Mouse (Mus musculus): ENCODE results near the gene Arl3. TPM values are rescaled to one million over a fixed set of nuclear protein-coding genes. Genes with fewer than 3 reads are reported as not detected.
A peak's percentile ranks its signal among the peaks of the same experiment; 100 is the strongest.

Arl3 gene
- polyA plus RNA-seq, 1 experiment = 180 TPM

GRCm38 (mm10) chr19:46553541-46553955, 19.4 kb downstream of the Arl3 start:
- DNase-seq (ENCODE audit: low read depth) = peak; percentile 88

GRCm38 (mm10) chr19:46552496-46552895, 20.5 kb downstream of the Arl3 start:
- TF ChIP-seq CTCF (IDR thresholded peaks at IDR 0.05; ENCODE audit: borderline replicate concordance, extremely low read depth, insufficient read depth, insufficient read length) (no peak), POLR2A (IDR thresholded peaks at IDR 0.05; ENCODE audit: borderline replicate concordance, extremely low read depth, insufficient read depth, insufficient read length, poor library complexity, severe bottlenecking) (no peak)
- DNase-seq (ENCODE audit: low read depth) = no peak

More at GRCm38 (mm10) chr19:46553541-46553955, 19.4 kb downstream of the Arl3 start:
- TF ChIP-seq POLR2A (IDR thresholded peaks at IDR 0.05; ENCODE audit: borderline replicate concordance, extremely low read depth, insufficient read depth, insufficient read length, poor library complexity, severe bottlenecking) (no peak), CTCF (IDR thresholded peaks at IDR 0.05; ENCODE audit: borderline replicate concordance, extremely low read depth, insufficient read depth, insufficient read length) (no peak)

GRCm38 (mm10) chr19:46550385-46550784, 22.6 kb downstream of the Arl3 start:
- no peak for DNase-seq (ENCODE audit: low read depth)
- TF ChIP-seq POLR2A (IDR thresholded peaks at IDR 0.05; ENCODE audit: borderline replicate concordance, extremely low read depth, insufficient read depth, insufficient read length, poor library complexity, severe bottlenecking) = no peak
- no peak for TF ChIP-seq CTCF (IDR thresholded peaks at IDR 0.05; ENCODE audit: borderline replicate concordance, extremely low read depth, insufficient read depth, insufficient read length)

GRCm38 (mm10) chr19:46548110-46548509, 24.9 kb downstream of the Arl3 start:
- TF ChIP-seq POLR2A (IDR thresholded peaks at IDR 0.05; ENCODE audit: borderline replicate concordance, extremely low read depth, insufficient read depth, insufficient read length, poor library complexity, severe bottlenecking) (no peak), CTCF (IDR thresholded peaks at IDR 0.05; ENCODE audit: borderline replicate concordance, extremely low read depth, insufficient read depth, insufficient read length) (no peak)
- peak; percentile 80 for DNase-seq (ENCODE audit: low read depth)

- TF ChIP-seq CTCF (IDR thresholded peaks at IDR 0.05; ENCODE audit: borderline replicate concordance, extremely low read depth, insufficient read depth, insufficient read length) (no peak), POLR2A (IDR thresholded peaks at IDR 0.05; ENCODE audit: borderline replicate concordance, extremely low read depth, insufficient read depth, insufficient read length, poor library complexity, severe bottlenecking) (no peak)
These were observed 25.4 kb downstream of the Arl3 start for GRCm38 (mm10) chr19:46547565-46547964.

GRCm38 (mm10) chr19:46542750-46543149, 30.2 kb downstream of the Arl3 start:
- no peak for DNase-seq (ENCODE audit: low read depth)
- TF ChIP-seq CTCF (IDR thresholded peaks at IDR 0.05; ENCODE audit: borderline replicate concordance, extremely low read depth, insufficient read depth, insufficient read length) = no peak
- no peak for TF ChIP-seq POLR2A (IDR thresholded peaks at IDR 0.05; ENCODE audit: borderline replicate concordance, extremely low read depth, insufficient read depth, insufficient read length, poor library complexity, severe bottlenecking)

More at GRCm38 (mm10) chr19:46547565-46547964, 25.4 kb downstream of the Arl3 start:
- peak; percentile 50 for DNase-seq (ENCODE audit: low read depth)

GRCm38 (mm10) chr19:46538213-46538612, 34.8 kb downstream of the Arl3 start:
- no peak for TF ChIP-seq POLR2A (IDR thresholded peaks at IDR 0.05; ENCODE audit: borderline replicate concordance, extremely low read depth, insufficient read depth, insufficient read length, poor library complexity, severe bottlenecking)
- peak; percentile 11; the same call in 1 of the 2 replicates for TF ChIP-seq CTCF (IDR thresholded peaks at IDR 0.05; ENCODE audit: borderline replicate concordance, extremely low read depth, insufficient read depth, insufficient read length)

GRCm38 (mm10) chr19:46537357-46537756, 35.6 kb downstream of the Arl3 start:
- no peak for DNase-seq (ENCODE audit: low read depth)

More at GRCm38 (mm10) chr19:46538213-46538612, 34.8 kb downstream of the Arl3 start:
- no peak for DNase-seq (ENCODE audit: low read depth)

GRCm38 (mm10) chr19:46534542-46535098, 38.4 kb downstream of the Arl3 start:
- no peak for DNase-seq (ENCODE audit: low read depth)
- TF ChIP-seq POLR2A (IDR thresholded peaks at IDR 0.05; ENCODE audit: borderline replicate concordance, extremely low read depth, insufficient read depth, insufficient read length, poor library complexity, severe bottlenecking) = no peak
- TF ChIP-seq CTCF (IDR thresholded peaks at IDR 0.05; ENCODE audit: borderline replicate concordance, extremely low read depth, insufficient read depth, insufficient read length) = no peak

More at GRCm38 (mm10) chr19:46537357-46537756, 35.6 kb downstream of the Arl3 start:
- no peak for TF ChIP-seq CTCF (IDR thresholded peaks at IDR 0.05; ENCODE audit: borderline replicate concordance, extremely low read depth, insufficient read depth, insufficient read length)
- no peak for TF ChIP-seq POLR2A (IDR thresholded peaks at IDR 0.05; ENCODE audit: borderline replicate concordance, extremely low read depth, insufficient read depth, insufficient read length, poor library complexity, severe bottlenecking)

GRCm38 (mm10) chr19:46533525-46533924, 39.5 kb downstream of the Arl3 start:
- TF ChIP-seq POLR2A (IDR thresholded peaks at IDR 0.05; ENCODE audit: borderline replicate concordance, extremely low read depth, insufficient read depth, insufficient read length, poor library complexity, severe bottlenecking) = no peak
- TF ChIP-seq CTCF (IDR thresholded peaks at IDR 0.05; ENCODE audit: borderline replicate concordance, extremely low read depth, insufficient read depth, insufficient read length) = no peak
- no peak for DNase-seq (ENCODE audit: low read depth)

- no peak for DNase-seq (ENCODE audit: low read depth)
- TF ChIP-seq POLR2A (IDR thresholded peaks at IDR 0.05; ENCODE audit: borderline replicate concordance, extremely low read depth, insufficient read depth, insufficient read length, poor library complexity, severe bottlenecking) (no peak), CTCF (IDR thresholded peaks at IDR 0.05; ENCODE audit: borderline replicate concordance, extremely low read depth, insufficient read depth, insufficient read length) (no peak)
These were observed 39.9 kb downstream of the Arl3 start for GRCm38 (mm10) chr19:46533066-46533465.
